Mouse (Mus musculus): ENCODE measurements at regions not wholly inside any gene's neighbourhood (a gene's known extent, or its start where the extent isn't known, plus 50 kb on each side); places are given as distances from the start of the nearest gene placed in this dataset.

DNA sequence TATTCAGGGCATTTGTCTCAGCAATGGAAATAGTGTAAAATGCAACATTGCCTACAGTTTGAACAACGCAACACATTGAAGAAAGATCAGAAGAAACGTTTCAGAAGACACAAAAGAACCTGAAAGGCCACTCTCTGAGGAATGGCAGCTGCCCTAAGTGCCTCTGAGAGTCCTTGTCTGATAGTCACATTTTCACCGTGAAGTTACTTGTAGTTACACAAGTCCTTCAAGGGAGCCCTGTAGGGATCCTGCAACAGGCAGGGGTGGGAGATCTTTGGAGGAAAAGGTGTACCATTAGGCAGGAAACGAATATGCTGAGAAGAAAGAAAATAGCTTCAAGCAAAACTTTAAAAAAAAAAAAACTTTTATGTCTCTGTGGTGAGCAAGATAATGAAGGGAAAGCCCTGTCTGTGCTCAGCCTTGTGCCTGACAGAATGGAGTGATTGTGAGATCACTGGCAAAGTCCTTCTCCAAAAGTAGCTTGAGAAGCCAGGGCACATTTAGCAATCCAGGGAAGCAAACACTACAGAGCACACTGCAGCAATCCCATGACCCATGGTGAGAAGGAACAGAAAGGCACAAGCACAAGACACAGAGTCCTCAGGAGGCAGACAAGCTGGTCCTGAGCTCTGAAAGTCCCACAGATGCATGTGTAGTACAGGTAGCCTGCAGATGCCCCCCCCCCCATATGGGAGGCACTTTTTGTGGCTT, 112.3 kb upstream of the Tnfaip3 start:
- no peak overlapping the region for H3K4me3 ChIP-seq (replicated peaks)
- no peaks in the 10 kb centered on the region for H3K36me3 ChIP-seq (ENCODE audit: control insufficient read depth)
- H3K4me1 ChIP-seq (ENCODE audit: control insufficient read depth) = no peaks in the 10 kb centered on the region
- no peaks in the 10 kb centered on the region for H3K27me3 ChIP-seq (ENCODE audit: control insufficient read depth)
- no peaks in the 10 kb centered on the region for H3K9me3 ChIP-seq (ENCODE audit: control insufficient read depth, low read length)
- TF ChIP-seq TAL1 (IDR thresholded peaks at IDR 0.05; ENCODE audit: low read length) = no peak
- TF ChIP-seq GATA1 (IDR thresholded peaks at IDR 0.05; ENCODE audit: low read length) = no peak

DNA sequence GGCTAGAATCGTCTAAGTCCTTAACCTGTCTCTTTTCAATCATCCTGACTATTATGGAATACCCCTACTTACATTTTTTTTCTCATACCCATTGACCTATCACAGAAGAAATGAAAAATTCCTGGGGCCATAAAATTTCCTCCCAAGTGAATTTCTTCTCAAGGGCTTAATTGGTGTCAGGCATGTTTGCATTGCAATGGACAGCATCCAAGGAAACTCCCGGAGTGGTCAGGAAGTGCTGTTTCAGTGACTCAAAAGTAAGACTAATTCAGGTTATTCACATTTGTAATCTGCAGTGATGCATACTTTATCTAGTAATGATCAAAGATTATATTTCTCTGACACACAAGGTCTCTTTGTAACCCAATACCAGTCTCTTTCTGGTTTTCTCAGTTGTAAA, 111.5 kb upstream of the Tnfaip3 start:
- TF ChIP-seq TAL1 (IDR thresholded peaks at IDR 0.05; ENCODE audit: low read length) (no peak), GATA1 (IDR thresholded peaks at IDR 0.05; ENCODE audit: low read length) (no peak)
- Histone ChIP-seq H3K36me3 (ENCODE audit: control insufficient read depth) (no peaks in the 10 kb centered on the region), H3K4me3 (replicated peaks) (no peak overlapping the region), H3K4me1 (ENCODE audit: control insufficient read depth) (no peaks in the 10 kb centered on the region), H3K27me3 (ENCODE audit: control insufficient read depth) (no peaks in the 10 kb centered on the region), H3K9me3 (ENCODE audit: control insufficient read depth, low read length) (no peaks in the 10 kb centered on the region)

DNA sequence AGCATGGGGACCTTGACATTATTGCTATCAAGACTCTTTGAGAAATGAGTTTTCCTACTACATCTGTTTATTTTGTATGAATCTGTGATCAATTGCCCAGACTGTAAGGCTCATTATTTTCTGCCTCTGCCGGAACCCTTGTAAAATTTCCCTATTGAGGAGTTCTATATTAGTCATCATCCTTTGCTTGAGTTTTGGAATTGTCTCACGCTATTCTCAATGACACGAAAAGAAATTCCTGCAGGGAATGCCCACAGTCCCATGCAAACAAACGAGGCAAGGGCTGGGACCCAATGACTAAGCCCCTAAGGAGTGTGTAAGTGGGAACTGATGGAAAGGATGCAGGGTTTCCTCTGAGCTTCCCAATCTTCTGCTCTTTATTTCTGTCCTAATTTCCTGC, 111.0 kb upstream of the Tnfaip3 start:
- Histone ChIP-seq H3K36me3 (ENCODE audit: control insufficient read depth) (no peaks in the 10 kb centered on the region), H3K27me3 (ENCODE audit: control insufficient read depth) (no peaks in the 10 kb centered on the region), H3K9me3 (ENCODE audit: control insufficient read depth, low read length) (no peaks in the 10 kb centered on the region), H3K4me1 (ENCODE audit: control insufficient read depth) (no peaks in the 10 kb centered on the region), H3K4me3 (replicated peaks) (no peak overlapping the region)
- no peak for TF ChIP-seq GATA1 (IDR thresholded peaks at IDR 0.05; ENCODE audit: low read length)
- no peak for TF ChIP-seq TAL1 (IDR thresholded peaks at IDR 0.05; ENCODE audit: low read length)

DNA sequence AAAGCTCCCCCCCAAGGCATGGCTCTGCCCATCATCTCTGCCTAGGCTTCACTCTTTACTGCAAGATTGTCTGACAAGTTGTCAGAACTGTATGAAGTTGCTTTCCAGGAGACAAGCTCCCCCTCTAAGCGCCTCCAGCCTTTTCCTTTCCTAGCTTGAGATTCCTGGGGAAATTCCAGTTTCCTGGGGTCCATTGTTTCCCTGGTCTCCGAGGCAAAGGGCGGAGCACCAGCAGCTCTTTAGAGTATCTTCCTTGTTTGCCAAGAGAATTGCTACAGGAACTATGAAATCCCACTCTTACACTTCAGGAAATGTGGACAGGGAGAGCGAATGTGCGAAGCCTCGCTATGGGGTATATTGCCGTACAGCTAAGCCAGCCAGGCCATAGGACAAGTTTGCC, 108.2 kb upstream of the Tnfaip3 start:
- no peaks in the 10 kb centered on the region for H3K27me3 ChIP-seq (ENCODE audit: control insufficient read depth)
- no peak overlapping the region for H3K4me3 ChIP-seq (replicated peaks)
- no peaks in the 10 kb centered on the region for H3K36me3 ChIP-seq (ENCODE audit: control insufficient read depth)
- no peak for TF ChIP-seq GATA1 (IDR thresholded peaks at IDR 0.05; ENCODE audit: low read length)
- no peak for TF ChIP-seq TAL1 (IDR thresholded peaks at IDR 0.05; ENCODE audit: low read length)
- no peaks in the 10 kb centered on the region for H3K4me1 ChIP-seq (ENCODE audit: control insufficient read depth)
- no peaks in the 10 kb centered on the region for H3K9me3 ChIP-seq (ENCODE audit: control insufficient read depth, low read length)

DNA sequence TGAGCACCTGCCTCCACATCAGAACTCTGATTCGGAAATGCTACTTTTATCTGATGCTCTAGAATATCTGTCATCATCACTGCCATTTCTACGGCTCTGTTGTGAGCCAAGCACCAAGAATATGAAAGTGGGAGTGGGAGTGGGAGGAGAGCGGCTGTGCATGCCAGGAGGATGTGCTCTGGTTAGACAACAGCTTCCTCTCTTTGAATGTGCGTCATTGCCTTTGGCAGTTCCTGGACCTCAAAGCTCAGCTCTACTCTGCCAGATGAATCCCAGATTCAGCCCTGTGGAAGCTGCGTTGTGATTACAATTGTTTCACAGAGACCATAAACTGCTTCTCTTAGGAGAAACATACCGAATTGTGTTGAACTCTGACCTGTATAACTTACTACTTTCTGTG, 106.8 kb upstream of the Tnfaip3 start:
- no peaks in the 10 kb centered on the region for H3K36me3 ChIP-seq (ENCODE audit: control insufficient read depth)
- TF ChIP-seq TAL1 (IDR thresholded peaks at IDR 0.05; ENCODE audit: low read length) (no peak), GATA1 (IDR thresholded peaks at IDR 0.05; ENCODE audit: low read length) (no peak)
- H3K4me3 ChIP-seq (replicated peaks) = no peak overlapping the region
- no peaks in the 10 kb centered on the region for H3K9me3 ChIP-seq (ENCODE audit: control insufficient read depth, low read length)
- no peaks in the 10 kb centered on the region for H3K4me1 ChIP-seq (ENCODE audit: control insufficient read depth)
- no peaks in the 10 kb centered on the region for H3K27me3 ChIP-seq (ENCODE audit: control insufficient read depth)

DNA sequence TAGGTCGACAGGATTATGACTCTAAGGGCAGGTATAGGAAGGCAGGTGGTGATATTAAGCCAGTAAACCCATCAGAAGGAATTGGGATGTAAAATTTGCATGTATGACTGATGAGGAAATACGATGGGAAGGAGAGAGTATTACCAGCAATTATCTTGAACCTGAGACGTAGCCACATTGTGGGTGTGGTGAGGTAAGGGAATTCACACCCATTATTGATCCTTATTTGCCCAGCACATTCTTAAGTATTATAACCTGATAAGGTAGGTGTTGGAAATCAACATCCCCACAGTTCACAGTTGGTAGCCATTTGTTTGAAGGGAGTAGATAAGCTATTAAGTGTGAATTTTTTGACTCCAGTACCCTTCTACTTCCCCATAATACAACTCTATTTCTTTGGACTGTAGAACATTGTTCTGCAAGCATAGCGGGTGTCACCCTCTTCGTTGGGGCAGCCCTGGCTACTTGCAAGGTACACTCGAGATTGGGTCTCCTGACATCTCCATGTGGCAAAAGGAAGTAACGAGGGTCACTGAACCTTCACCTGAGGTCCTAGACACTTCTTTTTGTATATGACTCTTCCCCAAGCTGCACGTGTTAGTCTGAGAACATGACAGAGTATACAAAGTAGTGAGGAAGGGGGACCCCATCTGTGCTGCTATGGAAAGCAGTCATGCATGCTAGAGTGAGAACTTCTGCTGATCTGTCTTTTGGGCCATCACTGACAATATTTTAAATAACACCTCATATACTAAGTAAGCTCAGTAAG, 104.0 kb upstream of the Tnfaip3 start:
- Histone ChIP-seq H3K9me3 (ENCODE audit: control insufficient read depth, low read length) (no peaks in the 10 kb centered on the region), H3K4me3 (replicated peaks) (no peak overlapping the region), H3K4me1 (ENCODE audit: control insufficient read depth) (no peaks in the 10 kb centered on the region), H3K27me3 (ENCODE audit: control insufficient read depth) (no peaks in the 10 kb centered on the region), H3K36me3 (ENCODE audit: control insufficient read depth) (no peaks in the 10 kb centered on the region)
- TF ChIP-seq TAL1 (IDR thresholded peaks at IDR 0.05; ENCODE audit: low read length) (no peak), GATA1 (IDR thresholded peaks at IDR 0.05; ENCODE audit: low read length) (no peak)

DNA sequence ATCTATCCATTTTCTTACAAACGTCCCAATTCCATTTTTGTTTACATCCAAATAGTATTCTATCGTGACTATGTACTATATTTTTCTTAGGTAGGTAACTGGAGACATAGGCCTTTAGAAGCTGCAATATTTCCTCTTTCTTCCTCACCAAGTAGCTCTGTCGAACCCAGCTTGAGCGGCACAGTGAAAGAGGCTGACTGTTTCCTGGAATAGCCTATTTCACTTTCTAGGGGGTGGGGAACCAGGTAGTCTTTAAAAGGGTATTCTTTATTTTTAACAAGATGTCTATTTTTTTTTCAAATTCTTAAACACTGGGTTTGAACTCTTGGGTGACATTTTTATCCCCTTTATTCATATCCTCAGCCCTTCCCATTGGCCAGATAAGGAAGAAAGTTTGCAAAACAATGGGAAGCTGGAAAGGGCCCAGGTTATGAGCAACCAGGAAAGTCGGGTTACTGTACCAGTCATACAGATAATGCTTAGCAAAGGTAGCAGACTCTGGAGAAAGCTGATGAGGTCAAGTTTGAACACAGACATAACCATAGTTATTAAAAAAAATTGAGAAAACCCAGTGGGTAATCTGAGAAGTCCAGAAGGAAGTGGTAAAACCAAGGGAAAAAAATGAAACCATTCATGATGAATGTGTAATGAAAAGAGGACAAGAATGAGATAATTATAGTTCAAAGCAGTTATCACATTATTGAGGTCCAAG, 103.3 kb upstream of the Tnfaip3 start:
- Histone ChIP-seq H3K4me1 (ENCODE audit: control insufficient read depth) (no peaks in the 10 kb centered on the region), H3K4me3 (replicated peaks) (no peak overlapping the region), H3K9me3 (ENCODE audit: control insufficient read depth, low read length) (no peaks in the 10 kb centered on the region), H3K27me3 (ENCODE audit: control insufficient read depth) (no peaks in the 10 kb centered on the region), H3K36me3 (ENCODE audit: control insufficient read depth) (no peaks in the 10 kb centered on the region)
- TF ChIP-seq TAL1 (IDR thresholded peaks at IDR 0.05; ENCODE audit: low read length) (no peak), GATA1 (IDR thresholded peaks at IDR 0.05; ENCODE audit: low read length) (no peak)

DNA sequence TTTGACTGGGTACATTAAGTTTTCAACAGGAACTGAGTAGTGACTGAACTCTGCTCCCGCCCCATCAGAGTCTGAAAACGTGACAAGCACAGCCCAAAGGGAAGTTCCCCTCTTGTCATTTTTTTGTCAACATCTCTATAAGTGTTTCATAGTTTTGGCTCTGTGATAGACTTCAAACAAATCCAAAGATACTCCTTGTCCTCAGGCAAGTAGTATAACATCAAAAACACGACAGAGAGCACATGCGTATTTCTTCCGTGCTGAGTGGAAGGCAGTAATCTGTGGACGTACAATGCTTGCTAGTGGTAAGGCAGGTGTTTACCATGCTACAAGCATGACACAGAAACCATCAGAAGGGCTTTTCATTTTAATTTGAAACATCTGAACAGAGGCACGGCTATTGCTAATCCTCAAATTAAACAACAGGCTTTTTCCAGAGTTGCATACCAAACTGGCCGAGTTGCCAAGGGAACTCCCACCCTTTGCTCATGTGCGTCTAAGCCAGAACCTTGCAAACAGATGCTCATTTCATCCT, 101.7 kb upstream of the Tnfaip3 start:
- H3K4me1 ChIP-seq (ENCODE audit: control insufficient read depth) = no peaks in the 10 kb centered on the region
- H3K27me3 ChIP-seq (ENCODE audit: control insufficient read depth) = no peaks in the 10 kb centered on the region
- no peak overlapping the region for H3K4me3 ChIP-seq (replicated peaks)
- TF ChIP-seq GATA1 (IDR thresholded peaks at IDR 0.05; ENCODE audit: low read length) = no peak
- no peak for TF ChIP-seq TAL1 (IDR thresholded peaks at IDR 0.05; ENCODE audit: low read length)
- no peaks in the 10 kb centered on the region for H3K9me3 ChIP-seq (ENCODE audit: control insufficient read depth, low read length)
- H3K36me3 ChIP-seq (ENCODE audit: control insufficient read depth) = no peaks in the 10 kb centered on the region

DNA sequence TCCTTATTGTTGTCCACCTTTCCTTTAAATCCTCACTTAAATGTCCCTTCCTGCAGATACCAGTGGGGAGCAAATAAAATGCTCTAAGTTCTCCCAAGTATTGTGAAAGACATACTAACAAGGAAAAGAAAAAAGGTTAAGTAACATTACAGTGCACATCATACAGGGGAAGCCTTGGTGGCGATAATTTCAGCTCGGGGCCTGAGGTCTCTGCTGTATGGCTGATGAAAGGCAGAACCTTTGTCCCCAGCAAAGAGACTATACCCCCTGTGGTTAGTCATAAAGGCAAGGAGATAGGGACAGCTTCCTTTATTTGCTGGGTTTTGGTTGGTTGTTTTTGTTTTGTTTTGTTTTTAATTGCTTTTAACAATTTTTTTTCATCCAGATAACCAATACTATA, 97.0 kb upstream of the Tnfaip3 start:
- H3K4me3 ChIP-seq (replicated peaks) = no peak overlapping the region

More for the DNA sequence above, 97.0 kb upstream of the Tnfaip3 start:
- no peaks in the 10 kb centered on the region for H3K36me3 ChIP-seq (ENCODE audit: control insufficient read depth)
- no peaks in the 10 kb centered on the region for H3K27me3 ChIP-seq (ENCODE audit: control insufficient read depth)
- TF ChIP-seq GATA1 (IDR thresholded peaks at IDR 0.05; ENCODE audit: low read length) = no peak
- no peak for TF ChIP-seq TAL1 (IDR thresholded peaks at IDR 0.05; ENCODE audit: low read length)
- H3K9me3 ChIP-seq (ENCODE audit: control insufficient read depth, low read length) = no peaks in the 10 kb centered on the region
- H3K4me1 ChIP-seq (ENCODE audit: control insufficient read depth) = no peaks in the 10 kb centered on the region
